Mouse (Mus musculus) testis, adult 10 weeks (tissue): ENCODE measurements around the gene Hist1h3e. TPM values are rescaled to one million over a fixed set of nuclear protein-coding genes. Genes with fewer than 3 reads are reported as not detected.

Experiments used
- polyA plus RNA-seq: library from polyadenylated mRNA; stranded (reverse); fragments of 350-450 nt; fragmentation: Illumina TruSeq; extraction: RNeasy Lipid Tissue Mini Kit (QIAGEN cat#74804); gene quantifications from one replicate; pipeline ENCODE4 v1.2.3, GENCODE M21; 2014; ENCODE audit warnings: low read depth, low replicate concordance

Gene Hist1h3e
- polyA plus RNA-seq, 1 experiment from 2014 or later, result not detected

Other genes starting within 250 kb of the Hist1h3e start
- gene Zfp322a, start 193.2 kb downstream of the Hist1h3e start, polyA plus RNA-seq, result 33.4 TPM
- gene Abt1, start 138.5 kb downstream of the Hist1h3e start, polyA plus RNA-seq, result 1.4 TPM
- 0.35 TPM for gene Btn1a1, start 96.5 kb downstream of the Hist1h3e start, polyA plus RNA-seq
- 0.25 TPM for gene Btn2a2, start 73.5 kb downstream of the Hist1h3e start, polyA plus RNA-seq
- not detected for gene Hist1h4h, start 31.3 kb downstream of the Hist1h3e start, polyA plus RNA-seq
- gene Hist1h2af, start 28.5 kb downstream of the Hist1h3e start, polyA plus RNA-seq, result not detected
- gene Hist1h3g, start 26.9 kb downstream of the Hist1h3e start, polyA plus RNA-seq, result not detected
- gene Hist1h2bh, start 19.0 kb downstream of the Hist1h3e start, polyA plus RNA-seq, result not detected
- gene Hist1h3f, start 18.3 kb downstream of the Hist1h3e start, polyA plus RNA-seq, result not detected
- gene Hist1h4f, start 10.7 kb downstream of the Hist1h3e start, polyA plus RNA-seq, result not detected
- gene Hist1h1d, start 9.1 kb downstream of the Hist1h3e start, polyA plus RNA-seq, result 0.11 TPM
- gene Hist1h2ae, start 8.9 kb upstream of the Hist1h3e start, polyA plus RNA-seq, result not detected
- gene Hist1h2bg, start 9.0 kb upstream of the Hist1h3e start, polyA plus RNA-seq, result not detected
- not detected for gene Hist1h2bf, start 11.8 kb upstream of the Hist1h3e start, polyA plus RNA-seq
- gene Hist1h2ad, start 12.0 kb upstream of the Hist1h3e start, polyA plus RNA-seq, result not detected
- not detected for gene Hist1h3d, start 13.4 kb upstream of the Hist1h3e start, polyA plus RNA-seq
- not detected for gene Hist1h4d, start 19.2 kb upstream of the Hist1h3e start, polyA plus RNA-seq
- 0.91 TPM for gene Hist1h2be, start 58.8 kb upstream of the Hist1h3e start, polyA plus RNA-seq
- 0.24 TPM for gene Hist1h1e, start 60.2 kb upstream of the Hist1h3e start, polyA plus RNA-seq
- 0.28 TPM for gene Hist1h2ac, start 121.6 kb upstream of the Hist1h3e start, polyA plus RNA-seq
- gene Hist1h2bc, start 121.8 kb upstream of the Hist1h3e start, polyA plus RNA-seq, result 16.4 TPM
- 0.91 TPM for gene Hist1h1t, start 133.4 kb upstream of the Hist1h3e start, polyA plus RNA-seq
- gene Hist1h4c, start 136.1 kb upstream of the Hist1h3e start, polyA plus RNA-seq, result 3.9 TPM
- 13.3 TPM for gene Hfe, start 148.5 kb upstream of the Hist1h3e start, polyA plus RNA-seq
- 1.8 TPM for gene Hist1h1c, start 176.4 kb upstream of the Hist1h3e start, polyA plus RNA-seq
- gene Hist1h3c, start 183.2 kb upstream of the Hist1h3e start, polyA plus RNA-seq, result not detected
- gene Hist1h2bb, start 184.4 kb upstream of the Hist1h3e start, polyA plus RNA-seq, result not detected
- gene Hist1h2ab, start 188.8 kb upstream of the Hist1h3e start, polyA plus RNA-seq, result not detected
- not detected for gene Hist1h3b, start 189.9 kb upstream of the Hist1h3e start, polyA plus RNA-seq
- not detected for gene Hist1h4b, start 194.6 kb upstream of the Hist1h3e start, polyA plus RNA-seq
- 3.1 TPM for gene Hist1h4a, start 198.9 kb upstream of the Hist1h3e start, polyA plus RNA-seq
- gene Hist1h3a, start 200.0 kb upstream of the Hist1h3e start, polyA plus RNA-seq, result not detected
- not detected for gene Hist1h1a, start 201.3 kb upstream of the Hist1h3e start, polyA plus RNA-seq
- gene Trim38, start 207.5 kb upstream of the Hist1h3e start, polyA plus RNA-seq, result 4.5 TPM
- 0.25 TPM for gene Slc17a2, start 244.6 kb upstream of the Hist1h3e start, polyA plus RNA-seq